Mouse (Mus musculus): Measurements from ENCODE around the gene Strn4. TPM values are rescaled to one million over a fixed set of nuclear protein-coding genes. Genes with fewer than 3 reads are reported as not detected.

The Strn4 gene
- polyA plus RNA-seq, 1 experiment from 2014 or later, result 32.8 TPM

- Histone ChIP-seq H3K27ac (no peak overlapping the region), H3K4me3 (replicated peaks) (no peak overlapping the region), H3K9me3 (replicated peaks) (no peaks in the 10 kb centered on the region), H3K4me2 (no peak overlapping the region), H3K4me1 (replicated peaks) (0 out of 2 replicates have a peak, but pooled peaks cover 2% of the 10 kb centered on the region), H3K27me3 (no peaks in the 10 kb centered on the region), H3K9ac (no peak overlapping the region), H3K36me3 (peaks cover 37% of the 10 kb centered on the region)
- DNase-seq, result no peak
- ATAC-seq (ENCODE audit: low read depth), result no peak
- 24% methylated on average over 5 of the region's 5 CpGs for WGBS (ENCODE audit: insufficient replicate concordance)
Observed at GRCm38 (mm10) chr7:16859902-16860651, 44.4 kb downstream of the Strn4 start.

- Histone ChIP-seq H3K27me3 (no peaks in the 10 kb centered on the region), H3K9me3 (replicated peaks) (no peaks in the 10 kb centered on the region), H3K9ac (no peak overlapping the region), H3K4me2 (no peak overlapping the region), H3K27ac (peak overlapping the region; percentile 50), H3K36me3 (peaks cover 23% of the 10 kb centered on the region; the same call in 1 of the 2 replicates), H3K4me1 (replicated peaks) (peaks cover 14% of the 10 kb centered on the region), H3K4me3 (replicated peaks) (no peak overlapping the region)
- 62% methylated on average over 3 of the region's 3 CpGs for WGBS (ENCODE audit: insufficient replicate concordance)
- ATAC-seq (ENCODE audit: low read depth) (peak; percentile 42; the same call in 1 of the 2 replicates), DNase-seq (no peak)
Observed at GRCm38 (mm10) chr7:16867488-16867887, 51.8 kb downstream of the Strn4 start.

- Histone ChIP-seq H3K9ac (no peak overlapping the region), H3K4me3 (replicated peaks) (no peak overlapping the region), H3K27ac (no peak overlapping the region), H3K9me3 (replicated peaks) (no peaks in the 10 kb centered on the region), H3K4me2 (no peak overlapping the region), H3K4me1 (replicated peaks) (peaks cover 21% of the 10 kb centered on the region), H3K27me3 (no peaks in the 10 kb centered on the region), H3K36me3 (peaks cover 15% of the 10 kb centered on the region; the same call in 1 of the 2 replicates)
- WGBS (ENCODE audit: insufficient replicate concordance), result 74% methylated on average over 16 of the region's 16 CpGs
- ATAC-seq (ENCODE audit: low read depth), result peak; percentile 35; the same call in 1 of the 2 replicates
- DNase-seq, result no peak
Observed at GRCm38 (mm10) chr7:16869497-16869896, 53.8 kb downstream of the Strn4 start.

- DNase-seq (no peak), ATAC-seq (ENCODE audit: low read depth) (no peak)
Observed at GRCm38 (mm10) chr7:16871600-16871999, 55.9 kb downstream of the Strn4 start.

GRCm38 (mm10) chr7:16872478-16872877, 56.8 kb downstream of the Strn4 start:
- ATAC-seq (ENCODE audit: low read depth) (no peak), DNase-seq (no peak)
- Histone ChIP-seq H3K4me3 (replicated peaks) (no peak overlapping the region), H3K4me1 (replicated peaks) (peaks cover 34% of the 10 kb centered on the region), H3K4me2 (no peak overlapping the region), H3K27ac (no peak overlapping the region), H3K9ac (no peak overlapping the region), H3K9me3 (replicated peaks) (no peaks in the 10 kb centered on the region), H3K27me3 (peaks cover 20% of the 10 kb centered on the region), H3K36me3 (peaks cover 5% of the 10 kb centered on the region; the same call in 1 of the 2 replicates)
- 80% methylated on average over 9 of the region's 9 CpGs for WGBS (ENCODE audit: insufficient replicate concordance)

More at GRCm38 (mm10) chr7:16871600-16871999, 55.9 kb downstream of the Strn4 start:
- H3K4me1 ChIP-seq (replicated peaks), result peaks cover 38% of the 10 kb centered on the region
- peaks cover 13% of the 10 kb centered on the region for H3K27me3 ChIP-seq
- H3K4me3 ChIP-seq (replicated peaks), result no peak overlapping the region
- H3K36me3 ChIP-seq, result peaks cover 5% of the 10 kb centered on the region; the same call in 1 of the 2 replicates
- H3K9me3 ChIP-seq (replicated peaks), result no peaks in the 10 kb centered on the region
- no peak overlapping the region for H3K9ac ChIP-seq
- no peak overlapping the region for H3K4me2 ChIP-seq
- WGBS (ENCODE audit: insufficient replicate concordance), result 76% methylated on average over 10 of the region's 10 CpGs
- H3K27ac ChIP-seq, result no peak overlapping the region

- peaks cover 20% of the 10 kb centered on the region for H3K27me3 ChIP-seq
- no peak for ATAC-seq (ENCODE audit: low read depth)
- H3K27ac ChIP-seq, result no peak overlapping the region
- peaks cover 31% of the 10 kb centered on the region for H3K4me1 ChIP-seq (replicated peaks)
- no peak overlapping the region for H3K4me2 ChIP-seq
- no peak overlapping the region for H3K9ac ChIP-seq
- no peaks in the 10 kb centered on the region for H3K9me3 ChIP-seq (replicated peaks)
- H3K36me3 ChIP-seq, result peaks cover 4% of the 10 kb centered on the region; the same call in 1 of the 2 replicates
- WGBS (ENCODE audit: insufficient replicate concordance), result 74% methylated on average over 4 of the region's 4 CpGs
- DNase-seq, result no peak
- H3K4me3 ChIP-seq (replicated peaks), result no peak overlapping the region
Observed at GRCm38 (mm10) chr7:16873392-16873791, 57.7 kb downstream of the Strn4 start.

GRCm38 (mm10) chr7:16874190-16874589, 58.5 kb downstream of the Strn4 start:
- H3K27ac ChIP-seq, result peak overlapping the region; percentile 74

GRCm38 (mm10) chr7:16874756-16875309, 59.1 kb downstream of the Strn4 start:
- H3K4me1 ChIP-seq (replicated peaks), result peaks cover 26% of the 10 kb centered on the region
- no peaks in the 10 kb centered on the region for H3K9me3 ChIP-seq (replicated peaks)
- DNase-seq (peak; percentile 98), ATAC-seq (ENCODE audit: low read depth) (peak; percentile 96)
- H3K4me3 ChIP-seq (replicated peaks), result peak overlapping the region; percentile 67
- peaks cover 20% of the 10 kb centered on the region for H3K27me3 ChIP-seq
- 0 out of 2 replicates have a peak, but pooled peaks cover 2% of the 10 kb centered on the region for H3K36me3 ChIP-seq
- peak overlapping the region; percentile 74; the same call in 1 of the 2 replicates for H3K27ac ChIP-seq
- H3K9ac ChIP-seq, result 0 out of 2 replicates have a peak overlapping the region, but pooled peaks have one; percentile 28
- under 1% methylated on average over 33 of the region's 33 CpGs for WGBS (ENCODE audit: insufficient replicate concordance)
- H3K4me2 ChIP-seq, result peak overlapping the region; percentile 97

More at GRCm38 (mm10) chr7:16874190-16874589, 58.5 kb downstream of the Strn4 start:
- Histone ChIP-seq H3K27me3 (peaks cover 20% of the 10 kb centered on the region), H3K36me3 (0 out of 2 replicates have a peak, but pooled peaks cover 2% of the 10 kb centered on the region), H3K4me1 (replicated peaks) (peaks cover 31% of the 10 kb centered on the region), H3K4me3 (replicated peaks) (peak overlapping the region; percentile 41), H3K4me2 (peak overlapping the region; percentile 97), H3K9ac (0 out of 2 replicates have a peak overlapping the region, but pooled peaks have one; percentile 28), H3K9me3 (replicated peaks) (no peaks in the 10 kb centered on the region)
- WGBS (ENCODE audit: insufficient replicate concordance), result 3% methylated on average over 17 of the region's 17 CpGs
- ATAC-seq (ENCODE audit: low read depth) (no peak), DNase-seq (peak; percentile 68)

GRCm38 (mm10) chr7:16875310-16875325, 59.4 kb downstream of the Strn4 start, which contains the start of gene Dact3:
Dact3 (plus strand) TSS chr7:16875317.
- Histone ChIP-seq H3K4me2 (peak within 1 kb of the TSS; percentile 97), H3K27ac (peak within 1 kb of the TSS; percentile 74), H3K4me1 (replicated peaks) (peaks cover 29% of the 10 kb centered on the region), H3K36me3 (0 out of 2 replicates have a peak, but pooled peaks cover 2% of the 10 kb centered on the region), H3K9me3 (replicated peaks) (no peaks in the 10 kb centered on the region), H3K27me3 (peaks cover 21% of the 10 kb centered on the region), H3K9ac (peak within 1 kb of the TSS; percentile 74), H3K4me3 (replicated peaks) (peak within 1 kb of the TSS; percentile 67)
- DNase-seq (no peak), ATAC-seq (ENCODE audit: low read depth) (no peak)
- WGBS (ENCODE audit: insufficient replicate concordance), result 0% methylated on average over 1 of the region's 1 CpGs

GRCm38 (mm10) chr7:16875326-16875725, 59.6 kb downstream of the Strn4 start:
- Histone ChIP-seq H3K4me2 (peak overlapping the region; percentile 97), H3K36me3 (0 out of 2 replicates have a peak, but pooled peaks cover 2% of the 10 kb centered on the region), H3K4me3 (replicated peaks) (peak overlapping the region; percentile 67), H3K9ac (peak overlapping the region; percentile 74), H3K27ac (peak overlapping the region; percentile 23), H3K27me3 (peaks cover 22% of the 10 kb centered on the region), H3K4me1 (replicated peaks) (peaks cover 31% of the 10 kb centered on the region), H3K9me3 (replicated peaks) (no peaks in the 10 kb centered on the region)
- no peak for ATAC-seq (ENCODE audit: low read depth)
- 1% methylated on average over 42 of the region's 42 CpGs for WGBS (ENCODE audit: insufficient replicate concordance)
- no peak for DNase-seq

- no peak for DNase-seq
- H3K4me1 ChIP-seq (replicated peaks), result peaks cover 37% of the 10 kb centered on the region
- no peak overlapping the region; the same call in 1 of the 2 replicates for H3K9ac ChIP-seq
- 26% methylated on average over 11 of the region's 11 CpGs for WGBS (ENCODE audit: insufficient replicate concordance)
- peak overlapping the region; percentile 67 for H3K4me3 ChIP-seq (replicated peaks)
- H3K27ac ChIP-seq, result no peak overlapping the region
- peak overlapping the region; percentile 97 for H3K4me2 ChIP-seq
- ATAC-seq (ENCODE audit: low read depth), result no peak
- H3K36me3 ChIP-seq, result 0 out of 2 replicates have a peak, but pooled peaks cover 2% of the 10 kb centered on the region
- peaks cover 28% of the 10 kb centered on the region for H3K27me3 ChIP-seq
- H3K9me3 ChIP-seq (replicated peaks), result no peaks in the 10 kb centered on the region
Observed at GRCm38 (mm10) chr7:16876006-16876405, 60.3 kb downstream of the Strn4 start.

Data from liver, embryonic 13.5 days (tissue).